Mouse (Mus musculus) bone marrow, adult 2 months (tissue): Measurements from ENCODE around the gene Rpl7l1. TPM values are rescaled to one million over a fixed set of nuclear protein-coding genes. Genes with fewer than 3 reads are reported as not detected.

ENCODE experiments used
- H3K27ac ChIP-seq: fragments of 200-500 bp; 2 replicates; pipeline ENCODE4 v1.5.1; 2012; ENCODE audit warnings: low read depth, mild to moderate bottlenecking, control low read depth, inconsistent platforms, low read length; ENCODE audit not compliant: control insufficient read depth, poor library complexity, insufficient read depth
- H3K4me1 ChIP-seq: fragments of 200-500 bp; 2 replicates; pipeline ENCODE4 v1.6.1; 2011; ENCODE audit warnings: low read length; ENCODE audit not compliant: control insufficient read depth, insufficient read depth
- H3K4me3 ChIP-seq: fragments of 200-500 bp; replicated peaks from 2 replicates; pipeline ENCODE3; 2011; ENCODE audit warnings: mild to moderate bottlenecking, low read depth, low read length, control low read depth; ENCODE audit not compliant: control insufficient read depth
- CTCF ChIP-seq: fragments of 200-500 bp; IDR thresholded peaks from 2 replicates; pipeline ENCODE4 v1.5.1; 2011; ENCODE audit warnings: low read length, control low read depth; ENCODE audit not compliant: control insufficient read depth, insufficient read depth
- POLR2A ChIP-seq: fragments of 200-500 bp; IDR thresholded peaks from 2 replicates; pipeline ENCODE4 v1.6.1; 2011; ENCODE audit warnings: low read depth, mild to moderate bottlenecking, control low read depth, low read length, borderline replicate concordance; ENCODE audit not compliant: control insufficient read depth
- WGBS: fragments of 180-500 bp; shearing (Covaris S2); methylation state at CpG from one replicate; pipeline ENCODE4 v1.1.7; 2018; 5-methylcytosine and 5-hydroxymethylcytosine counted together
- polyA plus RNA-seq: library from polyadenylated mRNA; stranded (reverse); fragments of >200 nt; gene quantifications from 2 replicates; pipeline ENCODE4 v1.2.4, GENCODE M21; 2011; ENCODE audit warnings: low replicate concordance; ENCODE audit not compliant: missing spikeins, insufficient read depth, insufficient read length

Gene Rpl7l1
- polyA plus RNA-seq, 1 experiment, result 45.0 TPM

DNA sequence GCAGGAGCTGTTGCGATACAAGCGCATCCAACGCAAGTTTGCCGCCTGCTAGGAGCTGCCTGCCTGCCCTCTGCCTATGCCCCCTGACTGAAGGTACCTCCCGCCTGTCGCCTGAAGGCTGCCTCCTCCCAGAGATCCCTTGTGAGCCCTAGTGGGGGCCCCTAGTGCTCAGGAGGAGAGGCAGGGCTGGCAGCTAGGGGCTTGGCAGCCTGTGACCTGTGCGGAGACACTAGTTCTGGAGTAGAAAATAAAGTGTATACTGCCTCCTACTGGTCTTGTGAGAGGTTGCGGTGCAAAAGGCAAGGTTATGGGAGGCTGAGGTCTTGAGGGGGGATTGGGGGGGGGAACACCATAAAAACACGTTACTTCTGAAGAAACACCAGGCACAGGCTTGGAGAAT, 57.2 kb downstream of the Rpl7l1 start:
- TF ChIP-seq POLR2A (no peak), CTCF (peak; percentile 49; the same call in 1 of the 2 replicates)
- Histone ChIP-seq H3K4me1 (no peaks in the 10 kb centered on the region), H3K4me3 (no peak overlapping the region), H3K27ac (no peak overlapping the region)
- 78% methylated on average over 9 of the region's 9 CpGs for WGBS

DNA sequence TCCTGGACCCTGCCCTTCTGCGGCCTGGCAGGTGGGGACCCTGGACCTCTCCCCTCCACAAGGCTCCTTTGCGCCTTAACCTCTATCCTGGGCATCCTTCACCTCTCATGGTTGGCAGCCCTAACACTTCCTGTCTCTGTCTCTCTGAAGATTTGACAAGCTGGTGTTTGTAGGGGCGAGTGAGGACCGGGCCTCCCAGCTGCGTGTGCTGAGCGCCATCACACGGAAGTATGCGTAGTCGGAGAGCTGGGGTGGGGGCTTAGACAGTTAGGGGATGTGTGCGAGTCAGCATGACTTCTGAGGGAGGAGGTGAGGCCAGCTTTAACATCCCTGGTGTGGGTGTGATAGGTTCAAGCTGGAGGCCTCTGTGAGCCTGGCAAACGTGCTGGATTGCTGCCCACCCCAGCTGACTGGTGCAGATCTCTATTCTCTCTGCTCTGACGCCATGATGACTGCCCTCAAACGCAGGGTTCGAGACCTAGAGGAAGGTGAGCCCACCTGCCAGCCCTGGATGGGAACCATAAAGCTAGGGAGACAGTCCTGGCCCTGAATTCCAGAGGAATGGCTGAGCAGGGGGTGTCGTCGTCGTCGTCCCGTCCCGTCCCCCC, 57.9 kb downstream of the Rpl7l1 start:
- Histone ChIP-seq H3K4me1 (no peaks in the 10 kb centered on the region), H3K27ac (no peak overlapping the region), H3K4me3 (no peak overlapping the region)
- WGBS, result 83% methylated on average over 19 of the region's 20 CpGs
- no peak for TF ChIP-seq POLR2A
- no peak for TF ChIP-seq CTCF

Other genes with a start within 250 kb of the Rpl7l1 start
- 11.1 and 14.9 TPM in 2 replicates for gene Cul9, start 236.3 kb downstream of the Rpl7l1 start, polyA plus RNA-seq
- gene Srf, start 226.5 kb downstream of the Rpl7l1 start, polyA plus RNA-seq, result 14.6 and 17.4 TPM in 2 replicates
- 0.68 and 3.9 TPM in 2 replicates for gene Ptk7, start 153.2 kb downstream of the Rpl7l1 start, polyA plus RNA-seq
- gene Klc4, start 136.7 kb downstream of the Rpl7l1 start, polyA plus RNA-seq, result 6.6 and 11.9 TPM in 2 replicates
- 49.3 and 50.2 TPM in 2 replicates for gene Mrpl2, start 136.4 kb downstream of the Rpl7l1 start, polyA plus RNA-seq
- gene Cul7, start 132.3 kb downstream of the Rpl7l1 start, polyA plus RNA-seq, result 9.1 and 12.5 TPM in 2 replicates
- 10.3 and 23.3 TPM in 2 replicates for gene Rrp36, start 108.3 kb downstream of the Rpl7l1 start, polyA plus RNA-seq
- 31.5 and 53.0 TPM in 2 replicates for gene Mea1, start 103.9 kb downstream of the Rpl7l1 start, polyA plus RNA-seq
- 37.6 and 41.7 TPM in 2 replicates for gene Klhdc3, start 101.8 kb downstream of the Rpl7l1 start, polyA plus RNA-seq
- gene Ppp2r5d, start 77.6 kb downstream of the Rpl7l1 start, polyA plus RNA-seq, result 23.7 and 47.1 TPM in 2 replicates
- gene Pex6, start 71.2 kb downstream of the Rpl7l1 start, polyA plus RNA-seq, result 22.6 and 28.8 TPM in 2 replicates
- gene Gnmt, start 53.5 kb downstream of the Rpl7l1 start, polyA plus RNA-seq, result 2.9 and 3.0 TPM in 2 replicates
- 25.4 and 46.3 TPM in 2 replicates for gene Cnpy3, start 30.5 kb downstream of the Rpl7l1 start, polyA plus RNA-seq
- 2.0 TPM in 1 of 2 replicates, not detected in the other for gene Ptcra, start 19.0 kb downstream of the Rpl7l1 start, polyA plus RNA-seq
- 18.3 and 18.7 TPM in 2 replicates for gene 2310039H08Rik, start 10.0 kb downstream of the Rpl7l1 start, polyA plus RNA-seq
- gene Bicral, start 75.8 kb upstream of the Rpl7l1 start, polyA plus RNA-seq, result 3.7 and 16.0 TPM in 2 replicates
- gene Tbcc, start 108.0 kb upstream of the Rpl7l1 start, polyA plus RNA-seq, result 11.8 and 24.5 TPM in 2 replicates
- not detected in 2 replicates for gene Prph2, start 127.8 kb upstream of the Rpl7l1 start, polyA plus RNA-seq
- gene Ubr2, start 227.9 kb upstream of the Rpl7l1 start, polyA plus RNA-seq, result 21.7 and 49.0 TPM in 2 replicates